Mouse (Mus musculus): ENCODE measurements around the gene Cd70. TPM values are rescaled to one million over a fixed set of nuclear protein-coding genes. Genes with fewer than 3 reads are reported as not detected.

Gene Cd70
- not detected in 4 replicates for total RNA-seq (2023)

DNA sequence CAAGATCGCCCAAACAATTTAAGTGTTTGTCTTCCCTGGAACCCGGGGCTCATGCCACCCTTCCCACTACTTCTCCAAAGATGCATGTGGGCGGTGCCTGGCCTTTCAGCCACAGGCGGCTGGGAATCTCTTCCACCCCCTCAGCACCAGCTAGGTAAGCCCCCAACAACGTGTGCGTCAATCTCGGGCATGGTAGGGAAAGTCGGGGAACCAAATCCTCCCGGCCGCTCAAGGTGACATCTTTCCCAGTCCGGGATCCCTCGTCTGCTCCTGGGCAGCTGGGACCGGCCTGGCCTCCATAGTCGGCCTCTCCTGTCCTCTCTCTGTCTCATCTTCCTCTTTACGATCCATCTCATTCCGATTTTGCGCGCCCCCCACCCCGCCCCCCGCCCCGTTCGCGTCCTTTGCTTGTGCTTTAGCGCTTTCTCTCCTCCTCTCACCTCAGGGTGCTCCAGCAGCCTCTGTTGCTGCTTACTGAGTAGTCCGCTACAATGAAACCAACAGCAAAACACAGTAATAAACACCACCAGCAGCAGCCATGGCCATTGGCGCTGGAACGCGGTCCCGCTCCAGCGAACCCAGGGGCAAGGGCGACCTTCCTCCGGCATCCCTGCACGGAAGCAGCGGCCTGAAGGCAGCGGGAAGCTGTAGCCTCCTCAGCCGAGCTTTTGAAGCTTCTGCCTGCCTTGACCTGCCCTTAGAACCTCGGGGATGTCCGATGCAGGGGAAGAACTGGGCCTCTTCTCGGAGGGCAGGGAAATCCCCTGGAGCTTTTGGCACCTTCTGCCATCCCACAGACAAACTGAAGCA, at the start of gene Cd70:
Gene Cd70 (minus strand): TSS at position 784 of the 810 bp plus-strand sequence.

DNA sequence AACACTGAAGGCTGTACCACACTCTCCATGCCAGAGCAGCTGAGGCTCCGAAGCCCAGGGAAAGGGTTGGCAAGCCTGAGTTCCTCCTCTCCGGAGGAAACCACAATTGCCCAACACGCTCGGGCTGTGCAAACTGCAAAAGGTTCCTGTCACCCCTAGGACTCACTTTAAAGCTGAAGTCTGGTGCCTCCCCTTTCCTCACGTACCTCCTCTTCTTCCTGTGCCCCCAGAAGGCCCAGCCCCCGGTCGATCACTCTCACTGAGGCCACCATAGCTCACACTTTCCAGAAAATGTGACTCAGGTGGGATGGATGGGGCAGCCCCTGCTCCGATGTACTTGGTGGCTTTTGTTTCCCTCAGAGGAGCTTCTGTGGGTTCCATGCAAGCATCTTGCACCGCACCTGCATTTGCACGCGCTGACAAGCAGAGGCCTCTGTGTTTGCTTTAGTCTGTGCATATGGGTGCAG, 44.5 kb upstream of the Cd70 start, which contains the start of gene Tnfsf14:
Gene Tnfsf14 (minus strand): TSS at position 137 of the 467 bp plus-strand sequence.

GRCm38 (mm10) chr17:57105181-57106034, 44.2 kb downstream of the Cd70 start, which contains the start of gene Tnfsf9:
Gene Tnfsf9, plus strand, starts transcription at chr17:57105325.

Other genes starting within 250 kb of the Cd70 start
- 35.6 to 40.7 TPM (median 38.2 TPM) in 4 replicates for gene Mllt1, start 214.4 kb downstream of the Cd70 start, total RNA-seq (2023)
- gene Acer1, start 167.7 kb downstream of the Cd70 start, total RNA-seq (2023) = not detected in 4 replicates
- 24.2 to 35.2 TPM (median 28.4 TPM) in 4 replicates for gene Clpp, start 159.5 kb downstream of the Cd70 start, total RNA-seq (2023)
- 10.0 to 14.6 TPM (median 12.5 TPM) in 4 replicates for gene Alkbh7, start 152.4 kb downstream of the Cd70 start, total RNA-seq (2023)
- gene Pspn, start 149.8 kb downstream of the Cd70 start, total RNA-seq (2023) = not detected in 4 replicates
- 59.8 to 65.3 TPM (median 63.7 TPM) in 4 replicates for gene Gtf2f1, start 138.5 kb downstream of the Cd70 start, total RNA-seq (2023)
- gene Gm17949, start 138.3 kb downstream of the Cd70 start, total RNA-seq (2023) = not detected in 4 replicates
- 127 to 131 TPM (median 130 TPM) in 4 replicates for gene Khsrp, start 118.3 kb downstream of the Cd70 start, total RNA-seq (2023)
- gene Slc25a41, start 108.1 kb downstream of the Cd70 start, total RNA-seq (2023) = not detected in 4 replicates
- gene Crb3, start 90.7 kb downstream of the Cd70 start, total RNA-seq (2023) = 16.9 to 20.3 TPM (median 18.6 TPM) in 4 replicates
- gene Slc25a23, start 89.9 kb downstream of the Cd70 start, total RNA-seq (2023) = 16.8 to 22.0 TPM (median 18.4 TPM) in 4 replicates
- 137 to 170 TPM (median 149 TPM) in 4 replicates for gene Dennd1c, start 71.3 kb downstream of the Cd70 start, total RNA-seq (2023)
- 0.41 to 0.43 TPM (median 0.43 TPM) in 3 of 4 replicates, not detected in the other for gene Tubb4a, start 62.0 kb downstream of the Cd70 start, total RNA-seq (2023)
- gene Tnfsf9, start 44.5 kb downstream of the Cd70 start, total RNA-seq (2023) = 0.45 to 1.2 TPM (median 0.78 TPM) in 3 of 4 replicates, not detected in the other
- 0.30 TPM in 1 of 4 replicates, not detected in the others for gene Tnfsf14, start 44.4 kb upstream of the Cd70 start, total RNA-seq (2023)
- gene C3, start 78.4 kb upstream of the Cd70 start, total RNA-seq (2023) = 2.3 to 6.1 TPM (median 2.8 TPM) in 4 replicates
- 53.3 to 60.2 TPM (median 54.8 TPM) in 4 replicates for gene Gpr108, start 98.7 kb upstream of the Cd70 start, total RNA-seq (2023)
- 8.7 to 17.0 TPM (median 13.2 TPM) in 4 replicates for gene Trip10, start 99.7 kb upstream of the Cd70 start, total RNA-seq (2023)
- 183 to 200 TPM (median 192 TPM) in 4 replicates for gene Vav1, start 129.3 kb upstream of the Cd70 start, total RNA-seq (2023)
- gene Adgre1, start 208.9 kb upstream of the Cd70 start, total RNA-seq (2023) = 9.6 to 12.6 TPM (median 10.2 TPM) in 4 replicates